Mouse (Mus musculus) kidney, embryonic 16.5 days (tissue): ENCODE measurements at regions not wholly inside any gene's neighbourhood (a gene's known extent, or its start where the extent isn't known, plus 50 kb on each side); places are given as distances from the start of the nearest gene placed in this dataset.
A peak's percentile ranks its signal among the peaks of the same experiment; 100 is the strongest.
"Not testable (repeated sequence)": the region's sequence is repeated elsewhere in the genome, so short reads cannot be mapped to it uniquely, and the experiment has no call there.

Experiments
- ATAC-seq: fragments of 200-750 bp; cut with Nextera tagmentation; 2 replicates; pipeline ENCODE4 v1.8.0; 2017; ENCODE audit warnings: moderate TSS enrichment; ENCODE audit not compliant: low FRiP score, low TSS enrichment
- H3K27ac ChIP-seq: fragments of 300-500 bp; sonication (generic); 2 replicates; pipeline ENCODE4 v1.5.1; 2014; ENCODE audit warnings: low read length
- H3K27me3 ChIP-seq: fragments of 300-500 bp; sonication (generic); 2 replicates; pipeline ENCODE4 v1.6.1; 2014; ENCODE audit warnings: low read length, control low read depth, mixed read lengths; ENCODE audit not compliant: insufficient read depth
- H3K36me3 ChIP-seq: fragments of 300-500 bp; sonication (generic); 2 replicates; pipeline ENCODE4 v1.6.1; 2014; ENCODE audit warnings: low read length, control low read depth, mixed read lengths; ENCODE audit not compliant: insufficient read depth
- H3K4me1 ChIP-seq: fragments of 300-500 bp; sonication (generic); 2 replicates; pipeline ENCODE4 v1.6.1; 2014; ENCODE audit warnings: low read length, control low read depth, mixed read lengths; ENCODE audit not compliant: insufficient read depth
- H3K4me2 ChIP-seq: fragments of 300-500 bp; sonication (generic); replicated peaks from 2 replicates; pipeline ENCODE4 v1.6.1; 2014; ENCODE audit warnings: low read depth, low read length
- H3K4me3 ChIP-seq: fragments of 300-500 bp; sonication (generic); 2 replicates; pipeline ENCODE4 v1.5.1; 2014; ENCODE audit warnings: mild to moderate bottlenecking, low read length
- H3K9ac ChIP-seq: fragments of 300-500 bp; sonication (generic); replicated peaks from 2 replicates; pipeline ENCODE4 v1.6.1; 2014; ENCODE audit warnings: low read length
- H3K9me3 ChIP-seq: fragments of 300-500 bp; sonication (generic); 2 replicates; pipeline ENCODE4 v1.6.1; 2016; ENCODE audit warnings: low read length, control low read depth
- WGBS: fragments of 180-500 bp; shearing (Covaris S2); extraction: QIAGEN DNeasy Blood & Tissue Kit; methylation state at CpG from one replicate; pipeline ENCODE4 v1.1.7; 2014; 5-methylcytosine and 5-hydroxymethylcytosine counted together

DNA sequence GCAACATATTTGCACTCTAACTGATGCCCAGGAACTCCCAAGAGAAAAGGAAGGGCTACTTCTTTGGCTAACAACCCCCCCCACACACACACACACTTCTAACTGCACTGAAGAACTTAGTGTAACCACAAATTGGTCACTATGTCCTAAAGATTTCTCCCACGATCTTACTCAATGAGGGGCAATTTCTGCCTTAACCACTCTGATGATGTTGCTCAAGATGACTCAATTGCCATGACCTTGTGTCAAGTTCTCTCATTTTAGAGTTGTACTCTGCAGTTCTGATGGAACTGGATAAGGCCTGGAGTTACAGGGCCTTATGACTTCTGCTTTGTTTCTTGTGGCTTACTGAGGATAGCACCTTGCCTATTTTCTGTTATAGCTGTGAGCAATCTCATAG, 81.7 kb downstream of the Sem1 start:
- no peak overlapping the region for H3K4me3 ChIP-seq
- ATAC-seq, result no peak
- no peaks in the 10 kb centered on the region for H3K36me3 ChIP-seq
- no peaks in the 10 kb centered on the region for H3K4me1 ChIP-seq
- H3K4me2 ChIP-seq, result no peak overlapping the region
- no peaks in the 10 kb centered on the region for H3K27me3 ChIP-seq
- no peak overlapping the region for H3K9ac ChIP-seq
- H3K9me3 ChIP-seq, result no peaks in the 10 kb centered on the region
- H3K27ac ChIP-seq, result no peak overlapping the region
- 79% methylated on average over 1 of the region's 1 CpGs for WGBS

- no peaks in the 10 kb centered on the region for H3K9me3 ChIP-seq
- H3K4me1 ChIP-seq, result no peaks in the 10 kb centered on the region
- H3K9ac ChIP-seq, result no peak overlapping the region
- no peak for ATAC-seq
- H3K36me3 ChIP-seq, result no peaks in the 10 kb centered on the region
- no peak overlapping the region for H3K4me2 ChIP-seq
- H3K27ac ChIP-seq, result no peak overlapping the region
- WGBS, result 93% methylated on average over 4 of the region's 4 CpGs
- no peaks in the 10 kb centered on the region for H3K27me3 ChIP-seq
- H3K4me3 ChIP-seq, result no peak overlapping the region
Measured at GRCm38 (mm10) chr6:6496336-6496735, 82.1 kb downstream of the Sem1 start.

DNA sequence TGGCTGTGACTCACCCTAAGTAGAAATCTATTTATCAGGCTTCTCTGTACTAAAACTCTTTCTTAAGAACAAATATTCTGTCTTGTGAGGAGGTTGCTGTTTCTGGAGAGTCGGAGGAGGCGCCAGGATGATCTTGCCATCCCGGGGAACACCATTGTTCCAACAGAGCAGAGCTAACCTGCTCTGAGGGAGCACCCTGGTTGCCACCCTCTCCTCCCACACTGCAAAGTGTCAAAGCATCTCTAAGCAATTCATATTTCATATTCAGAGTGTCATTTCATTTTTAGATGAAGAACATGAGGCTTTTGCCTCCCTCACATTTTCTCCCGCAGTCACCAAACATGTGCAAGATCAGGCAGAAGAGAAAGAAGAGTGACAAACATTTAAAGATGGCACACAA, 90.3 kb downstream of the Sem1 start:
- Histone ChIP-seq H3K4me3 (no peak overlapping the region), H3K9me3 (no peaks in the 10 kb centered on the region), H3K4me1 (no peaks in the 10 kb centered on the region), H3K9ac (no peak overlapping the region), H3K27ac (no peak overlapping the region), H3K27me3 (no peaks in the 10 kb centered on the region), H3K4me2 (no peak overlapping the region), H3K36me3 (no peaks in the 10 kb centered on the region)
- 78% methylated on average over 4 of the region's 4 CpGs for WGBS
- ATAC-seq, result no peak

DNA sequence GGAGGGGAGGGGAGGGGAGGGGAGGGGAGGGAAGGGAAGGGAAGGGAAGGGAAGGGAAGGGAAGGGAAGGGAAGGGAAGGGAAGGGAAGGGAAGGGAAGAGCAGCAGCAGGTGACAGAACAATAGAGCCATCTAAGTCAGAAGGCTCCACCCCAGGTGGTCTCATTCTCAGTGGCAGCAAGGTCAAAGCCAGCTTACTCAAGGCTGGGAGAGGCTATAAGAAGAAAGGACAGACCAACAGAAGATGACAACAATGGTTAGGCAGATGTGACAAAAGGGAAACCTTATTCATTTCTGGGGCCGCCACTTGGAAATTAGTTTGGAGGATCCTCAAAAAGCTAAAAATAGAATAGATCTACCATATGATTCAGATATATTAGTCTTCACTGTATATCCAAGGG, 96.9 kb downstream of the Sem1 start:
- not testable (repeated sequence) for H3K4me3 ChIP-seq, H3K4me2 ChIP-seq, H3K4me1 ChIP-seq, H3K36me3 ChIP-seq, H3K9me3 ChIP-seq, H3K27me3 ChIP-seq, H3K9ac ChIP-seq, H3K27ac ChIP-seq, ATAC-seq
- WGBS, result 97% methylated on average over 1 of the region's 1 CpGs

DNA sequence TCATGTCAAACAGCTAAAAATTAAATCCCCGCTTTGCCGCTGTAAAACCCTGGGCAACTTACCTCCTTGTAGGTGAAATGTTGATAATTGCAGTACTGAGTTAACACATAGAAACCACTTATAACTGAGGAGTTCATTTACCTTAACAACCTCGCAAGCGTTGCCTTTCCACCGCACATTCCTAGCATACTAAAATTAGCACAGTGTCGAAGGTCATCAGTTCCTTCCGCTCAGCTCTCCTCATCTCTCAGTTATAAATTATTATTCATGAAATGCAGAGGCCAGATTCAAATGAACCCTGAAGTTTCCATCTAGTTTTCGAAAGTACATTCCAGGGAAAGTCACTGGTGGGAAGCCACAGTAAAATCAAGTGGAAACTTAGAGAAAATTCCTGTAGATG, 108.1 kb downstream of the Sem1 start:
- no peaks in the 10 kb centered on the region for H3K27me3 ChIP-seq

DNA sequence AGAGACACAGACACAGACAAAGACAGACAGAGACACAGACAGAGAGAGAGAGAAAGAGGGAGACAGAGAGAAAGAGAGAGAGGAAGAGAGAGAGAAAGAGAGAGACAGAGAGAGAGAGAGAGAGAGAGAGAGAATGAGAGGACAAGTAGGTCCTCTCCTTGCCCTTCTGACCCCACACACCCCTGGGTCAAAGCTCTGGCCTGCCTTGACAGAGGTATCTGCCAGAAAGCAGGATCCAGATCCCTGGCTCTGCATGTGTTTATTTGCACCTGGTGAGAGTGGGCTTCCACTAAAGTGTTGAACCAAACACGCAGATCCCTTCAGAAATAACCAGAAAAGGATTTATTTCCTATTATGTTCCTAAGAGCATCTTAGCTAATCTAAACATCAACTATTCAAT, 110.9 kb downstream of the Sem1 start:
- no peaks in the 10 kb centered on the region for H3K27me3 ChIP-seq
- H3K27ac ChIP-seq, result no peak overlapping the region
- no peak overlapping the region for H3K9ac ChIP-seq
- 61% methylated on average over 1 of the region's 1 CpGs for WGBS
- H3K4me3 ChIP-seq, result no peak overlapping the region
- H3K9me3 ChIP-seq, result no peaks in the 10 kb centered on the region
- H3K4me2 ChIP-seq, result no peak overlapping the region
- ATAC-seq, result no peak
- no peaks in the 10 kb centered on the region for H3K36me3 ChIP-seq
- H3K4me1 ChIP-seq, result peaks cover 5% of the 10 kb centered on the region

More for the DNA sequence above, 108.1 kb downstream of the Sem1 start:
- Histone ChIP-seq H3K4me3 (no peak overlapping the region), H3K9me3 (no peaks in the 10 kb centered on the region), H3K4me1 (no peaks in the 10 kb centered on the region; the same call in 1 of the 2 replicates), H3K27ac (no peak overlapping the region), H3K9ac (no peak overlapping the region), H3K4me2 (no peak overlapping the region), H3K36me3 (no peaks in the 10 kb centered on the region)
- 50% methylated on average over 8 of the region's 8 CpGs for WGBS
- no peak for ATAC-seq

GRCm38 (mm10) chr6:6466231-6466630, 112.2 kb downstream of the Sem1 start:
- no peaks in the 10 kb centered on the region for H3K36me3 ChIP-seq
- H3K9me3 ChIP-seq, result no peaks in the 10 kb centered on the region
- no peaks in the 10 kb centered on the region for H3K27me3 ChIP-seq
- H3K4me2 ChIP-seq, result no peak overlapping the region
- no peak overlapping the region for H3K4me3 ChIP-seq
- H3K4me1 ChIP-seq, result peaks cover 5% of the 10 kb centered on the region
- ATAC-seq, result no peak
- no peak overlapping the region for H3K27ac ChIP-seq
- 52% methylated on average over 2 of the region's 2 CpGs for whole genome bisulfite sequencing
- H3K9ac ChIP-seq, result no peak overlapping the region

- 11% methylated on average over 7 of the region's 7 CpGs for WGBS
- peak; percentile 59; the same call in 1 of the 2 replicates for ATAC-seq
- Histone ChIP-seq H3K4me1 (peaks cover 5% of the 10 kb centered on the region), H3K9ac (no peak overlapping the region), H3K4me3 (no peak overlapping the region), H3K9me3 (no peaks in the 10 kb centered on the region), H3K36me3 (no peaks in the 10 kb centered on the region), H3K27ac (no peak overlapping the region), H3K27me3 (no peaks in the 10 kb centered on the region), H3K4me2 (no peak overlapping the region)
Measured at GRCm38 (mm10) chr6:6463807-6464470, 114.5 kb downstream of the Sem1 start.

- no peak overlapping the region for H3K4me3 ChIP-seq
- no peaks in the 10 kb centered on the region for H3K27me3 ChIP-seq
- no peak for ATAC-seq
Measured at GRCm38 (mm10) chr6:6459918-6460239, 118.6 kb downstream of the Sem1 start.

GRCm38 (mm10) chr6:6459006-6459917, 119.2 kb downstream of the Sem1 start:
- Histone ChIP-seq H3K9ac (no peak overlapping the region), H3K36me3 (no peaks in the 10 kb centered on the region), H3K4me2 (no peak overlapping the region), H3K27me3 (no peaks in the 10 kb centered on the region), H3K9me3 (no peaks in the 10 kb centered on the region), H3K4me1 (peaks cover 8% of the 10 kb centered on the region), H3K4me3 (no peak overlapping the region), H3K27ac (no peak overlapping the region)
- WGBS, result 28% methylated on average over 14 of the region's 14 CpGs
- ATAC-seq, result no peak

More at GRCm38 (mm10) chr6:6459918-6460239, 118.6 kb downstream of the Sem1 start:
- WGBS, result 31% methylated on average over 2 of the region's 2 CpGs
- H3K36me3 ChIP-seq, result no peaks in the 10 kb centered on the region
- H3K27ac ChIP-seq, result no peak overlapping the region
- H3K9me3 ChIP-seq, result no peaks in the 10 kb centered on the region
- no peak overlapping the region for H3K9ac ChIP-seq
- H3K4me1 ChIP-seq, result peaks cover 8% of the 10 kb centered on the region
- H3K4me2 ChIP-seq, result no peak overlapping the region
